Mouse (Mus musculus): ENCODE measurements around the gene Snx9.

Gene Snx9

GRCm38 (mm10) chr17:5921954-5922353 is 80.8 kb downstream of the Snx9 start:
- no peak for DNase-seq (ENCODE audit: extremely low spot score, low read depth, low spot score)

GRCm38 (mm10) chr17:5923281-5923680 is 82.2 kb downstream of the Snx9 start:
- DNase-seq (ENCODE audit: extremely low spot score, low read depth, low spot score), result no peak

- DNase-seq (ENCODE audit: extremely low spot score, low read depth, low spot score), result no peak
Observed at GRCm38 (mm10) chr17:5924238-5924637, 83.1 kb downstream of the Snx9 start.

GRCm38 (mm10) chr17:5926710-5927109 is 85.6 kb downstream of the Snx9 start:
- DNase-seq (ENCODE audit: extremely low spot score, low read depth, low spot score), result no peak

- no peak for DNase-seq (ENCODE audit: extremely low spot score, low read depth, low spot score)
Observed at GRCm38 (mm10) chr17:5929031-5929430, 87.9 kb downstream of the Snx9 start.

GRCm38 (mm10) chr17:5932161-5932560 is 91.0 kb downstream of the Snx9 start:
- no peak for DNase-seq (ENCODE audit: extremely low spot score, low read depth, low spot score)

GRCm38 (mm10) chr17:5934554-5935324 is 93.6 kb downstream of the Snx9 start:
- no peak for DNase-seq (ENCODE audit: extremely low spot score, low read depth, low spot score)

GRCm38 (mm10) chr17:5935680-5936079 is 94.6 kb downstream of the Snx9 start:
- no peak for DNase-seq (ENCODE audit: extremely low spot score, low read depth, low spot score)

GRCm38 (mm10) chr17:5936276-5936675 is 95.1 kb downstream of the Snx9 start:
- DNase-seq (ENCODE audit: extremely low spot score, low read depth, low spot score), result no peak

- DNase-seq (ENCODE audit: extremely low spot score, low read depth, low spot score), result no peak
Observed at GRCm38 (mm10) chr17:5937441-5937840, 96.3 kb downstream of the Snx9 start.

GRCm38 (mm10) chr17:5939871-5940270 is 98.7 kb downstream of the Snx9 start:
- no peak for DNase-seq (ENCODE audit: extremely low spot score, low read depth, low spot score)

GRCm38 (mm10) chr17:5940792-5941191 is 99.7 kb downstream of the Snx9 start:
- no peak for DNase-seq (ENCODE audit: extremely low spot score, low read depth, low spot score)

- DNase-seq (ENCODE audit: extremely low spot score, low read depth, low spot score), result no peak
Observed at GRCm38 (mm10) chr17:5941230-5942043, 100.3 kb downstream of the Snx9 start, which contains the start of gene Synj2. Gene Synj2, plus strand, starts transcription at chr17:5941280.

GRCm38 (mm10) chr17:5942156-5942555 is 101.0 kb downstream of the Snx9 start:
- DNase-seq (ENCODE audit: extremely low spot score, low read depth, low spot score), result no peak

GRCm38 (mm10) chr17:5943053-5943452 is 101.9 kb downstream of the Snx9 start:
- no peak for DNase-seq (ENCODE audit: extremely low spot score, low read depth, low spot score)

- no peak for DNase-seq (ENCODE audit: extremely low spot score, low read depth, low spot score)
Observed at GRCm38 (mm10) chr17:5947039-5947438, 105.9 kb downstream of the Snx9 start.

- no peak for DNase-seq (ENCODE audit: extremely low spot score, low read depth, low spot score)
Observed at GRCm38 (mm10) chr17:5952455-5952854, 111.3 kb downstream of the Snx9 start.

GRCm38 (mm10) chr17:5956350-5957000 is 115.3 kb downstream of the Snx9 start:
- no peak for DNase-seq (ENCODE audit: extremely low spot score, low read depth, low spot score)

GRCm38 (mm10) chr17:5957097-5957496 is 116.0 kb downstream of the Snx9 start:
- no peak for DNase-seq (ENCODE audit: extremely low spot score, low read depth, low spot score)

GRCm38 (mm10) chr17:5958229-5958628 is 117.1 kb downstream of the Snx9 start:
- no peak for DNase-seq (ENCODE audit: extremely low spot score, low read depth, low spot score)

GRCm38 (mm10) chr17:5958636-5959035 is 117.5 kb downstream of the Snx9 start:
- DNase-seq (ENCODE audit: extremely low spot score, low read depth, low spot score), result no peak

- DNase-seq (ENCODE audit: extremely low spot score, low read depth, low spot score), result no peak
Observed at GRCm38 (mm10) chr17:5959096-5959495, 118.0 kb downstream of the Snx9 start.

Data from hindlimb bud, embryonic 11.5 days (tissue).